Mouse (Mus musculus): ENCODE results near the gene Lypd5. TPM values are rescaled to one million over a fixed set of nuclear protein-coding genes. Genes with fewer than 3 reads are reported as not detected.

Lypd5 gene
- polyA plus RNA-seq, 1 experiment from 2014 or later, result 0.09 TPM

DNA sequence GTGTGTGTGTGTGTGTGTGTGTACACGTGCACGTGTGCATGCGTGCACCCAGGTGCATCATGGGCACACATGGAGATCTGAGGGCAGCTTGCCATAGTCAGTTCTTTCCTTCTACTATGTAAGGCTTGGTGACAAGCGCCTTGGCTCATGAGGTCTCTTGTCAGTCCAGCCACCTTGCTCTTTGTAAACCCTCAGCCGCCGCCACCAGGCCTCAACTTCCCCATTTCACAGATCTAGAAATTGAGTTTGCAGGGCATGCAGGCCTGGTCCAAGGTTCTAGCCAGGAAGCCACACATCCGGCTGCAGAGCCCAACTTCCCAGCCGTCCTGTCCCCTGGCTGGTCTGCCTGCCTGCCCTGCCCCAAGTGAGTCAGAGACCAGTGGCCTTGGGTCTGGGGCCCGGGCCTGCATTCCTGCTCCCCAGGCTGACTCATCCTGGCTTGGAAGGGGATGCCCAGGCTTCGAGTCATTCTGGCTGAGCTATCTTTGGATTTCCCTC lies 38.1 kb downstream of the Lypd5 start:
- peaks cover 3% of the 10 kb centered on the region; the same call in 1 of the 2 replicates for H3K4me1 ChIP-seq (replicated peaks)
- no peaks in the 10 kb centered on the region for H3K27me3 ChIP-seq
- no peak for ATAC-seq (replicated peaks; ENCODE audit: insufficient number of reproducible peaks, insufficient read depth, low FRiP score, low read depth)
- H3K36me3 ChIP-seq, result no peaks in the 10 kb centered on the region
- H3K27ac ChIP-seq, result no peak overlapping the region
- no peak overlapping the region for H3K4me2 ChIP-seq
- H3K9ac ChIP-seq, result no peak overlapping the region
- H3K9me3 ChIP-seq (replicated peaks), result no peaks in the 10 kb centered on the region
- WGBS, result 69% methylated on average over 10 of the region's 10 CpGs
- no peak overlapping the region for H3K4me3 ChIP-seq

- Histone ChIP-seq H3K9ac (no peak overlapping the region), H3K27me3 (no peaks in the 10 kb centered on the region), H3K4me1 (replicated peaks) (peaks cover 3% of the 10 kb centered on the region; the same call in 1 of the 2 replicates), H3K4me3 (no peak overlapping the region), H3K27ac (no peak overlapping the region), H3K36me3 (no peaks in the 10 kb centered on the region), H3K4me2 (no peak overlapping the region), H3K9me3 (replicated peaks) (no peaks in the 10 kb centered on the region)
- no peak for ATAC-seq (replicated peaks; ENCODE audit: insufficient number of reproducible peaks, insufficient read depth, low FRiP score, low read depth)
- WGBS, result 53% methylated on average over 13 of the region's 13 CpGs
Measured at GRCm38 (mm10) chr7:24389516-24390187, 40.7 kb downstream of the Lypd5 start.

DNA sequence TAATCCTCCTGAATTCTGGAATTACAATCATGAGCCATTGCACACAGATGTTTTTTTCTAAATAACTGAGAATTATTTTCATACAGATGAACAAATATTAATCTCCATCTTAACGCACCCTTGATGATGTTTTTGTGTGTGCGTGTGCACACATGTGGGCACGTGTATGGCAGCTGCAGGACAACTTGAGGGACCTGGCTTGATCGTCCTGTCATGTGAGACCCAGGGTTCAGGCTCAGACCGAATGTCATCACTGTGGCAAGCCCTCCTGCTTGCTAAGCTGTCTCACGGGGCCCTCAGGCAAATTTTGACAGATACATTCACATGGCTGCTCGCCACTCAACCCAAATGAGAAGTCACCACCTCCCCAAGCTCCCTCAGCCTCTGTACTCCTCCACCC lies 41.5 kb downstream of the Lypd5 start:
- Histone ChIP-seq H3K27me3 (no peaks in the 10 kb centered on the region), H3K4me1 (replicated peaks) (peaks cover 3% of the 10 kb centered on the region; the same call in 1 of the 2 replicates), H3K4me2 (no peak overlapping the region), H3K4me3 (no peak overlapping the region), H3K36me3 (no peaks in the 10 kb centered on the region), H3K9ac (no peak overlapping the region), H3K9me3 (replicated peaks) (no peaks in the 10 kb centered on the region), H3K27ac (no peak overlapping the region)
- ATAC-seq (replicated peaks; ENCODE audit: insufficient number of reproducible peaks, insufficient read depth, low FRiP score, low read depth), result no peak
- WGBS, result 68% methylated on average over 7 of the region's 7 CpGs

DNA sequence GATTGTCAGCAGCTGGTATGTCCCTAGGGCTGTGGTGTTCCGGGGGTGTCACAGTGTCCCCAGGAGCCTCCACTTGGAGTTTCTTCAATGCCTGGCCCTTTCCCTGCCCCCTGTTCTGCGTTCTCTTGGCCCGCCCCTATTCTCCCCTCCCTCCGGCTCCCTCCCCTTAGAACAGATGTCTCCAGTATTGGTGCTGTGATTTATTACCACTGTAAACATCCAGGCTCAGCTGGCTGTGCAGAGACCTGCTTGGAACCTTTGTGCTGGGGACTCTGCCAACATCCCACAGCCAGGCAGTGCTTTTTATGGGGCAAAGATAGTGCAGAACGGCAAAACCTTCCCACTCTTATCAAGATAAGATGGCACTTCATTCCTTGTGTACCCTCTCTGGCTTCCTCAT lies 42.1 kb downstream of the Lypd5 start:
- no peak overlapping the region for H3K4me3 ChIP-seq
- no peak overlapping the region for H3K27ac ChIP-seq
- no peaks in the 10 kb centered on the region for H3K36me3 ChIP-seq
- H3K4me2 ChIP-seq, result no peak overlapping the region
- WGBS, result 27% methylated on average over 5 of the region's 5 CpGs
- H3K9me3 ChIP-seq (replicated peaks), result no peaks in the 10 kb centered on the region
- H3K9ac ChIP-seq, result no peak overlapping the region
- no peak; the same call in 1 of the 2 replicates for ATAC-seq (replicated peaks; ENCODE audit: insufficient number of reproducible peaks, insufficient read depth, low FRiP score, low read depth)
- no peaks in the 10 kb centered on the region for H3K27me3 ChIP-seq
- H3K4me1 ChIP-seq (replicated peaks), result peaks cover 3% of the 10 kb centered on the region; the same call in 1 of the 2 replicates

DNA sequence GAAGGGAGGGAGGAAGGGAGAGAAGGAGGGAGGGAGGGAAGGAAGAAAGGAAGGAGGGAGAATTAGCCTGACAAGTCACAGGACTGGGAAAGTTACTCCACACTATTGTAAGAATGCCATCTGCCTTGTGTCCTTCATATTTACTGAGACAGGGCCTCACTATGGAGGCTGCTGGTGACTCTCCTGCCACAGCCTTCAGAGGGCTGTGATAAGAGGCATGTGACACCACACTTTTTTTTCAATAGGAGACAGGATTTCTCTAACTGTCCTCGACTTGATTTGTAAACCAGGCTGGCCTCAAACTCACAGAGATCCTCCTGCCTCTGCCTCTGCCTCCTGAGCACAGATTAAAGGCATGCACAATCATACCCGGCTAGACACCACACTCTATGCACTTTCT lies 42.7 kb downstream of the Lypd5 start:
- Histone ChIP-seq H3K27me3 (no peaks in the 10 kb centered on the region), H3K27ac (no peak overlapping the region), H3K4me1 (replicated peaks) (peaks cover 3% of the 10 kb centered on the region; the same call in 1 of the 2 replicates), H3K4me3 (no peak overlapping the region), H3K4me2 (no peak overlapping the region), H3K9ac (no peak overlapping the region), H3K36me3 (no peaks in the 10 kb centered on the region), H3K9me3 (replicated peaks) (no peaks in the 10 kb centered on the region)
- WGBS, result 73% methylated on average over 2 of the region's 2 CpGs
- no peak for ATAC-seq (replicated peaks; ENCODE audit: insufficient number of reproducible peaks, insufficient read depth, low FRiP score, low read depth)

DNA sequence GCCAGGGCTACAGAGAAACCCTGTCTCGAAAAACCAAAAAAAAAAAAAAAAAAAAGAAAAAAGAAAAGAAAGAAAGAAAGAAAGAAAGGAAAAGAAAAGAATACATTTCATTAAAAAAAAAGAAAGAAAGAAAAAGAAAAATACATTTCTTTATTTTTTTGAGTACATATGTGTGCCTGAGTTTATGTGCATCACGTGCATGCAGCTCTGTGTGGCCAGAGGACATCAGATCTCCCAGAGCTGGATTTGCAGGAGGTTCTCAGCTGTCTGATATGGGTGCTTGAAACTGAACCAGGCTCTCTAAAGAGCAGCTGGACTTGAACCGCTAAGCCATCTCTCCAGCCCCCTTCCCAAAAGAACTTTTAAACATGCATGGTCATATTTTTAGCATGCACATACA lies 45.1 kb downstream of the Lypd5 start:
- no peak overlapping the region for H3K27ac ChIP-seq
- no peak for ATAC-seq (replicated peaks; ENCODE audit: insufficient number of reproducible peaks, insufficient read depth, low FRiP score, low read depth)
- H3K9ac ChIP-seq, result no peak overlapping the region
- H3K9me3 ChIP-seq (replicated peaks), result no peaks in the 10 kb centered on the region
- WGBS, result 64% methylated on average over 3 of the region's 3 CpGs
- no peaks in the 10 kb centered on the region for H3K36me3 ChIP-seq
- peaks cover 5% of the 10 kb centered on the region for H3K4me1 ChIP-seq (replicated peaks)
- no peaks in the 10 kb centered on the region for H3K27me3 ChIP-seq
- no peak overlapping the region for H3K4me2 ChIP-seq
- H3K4me3 ChIP-seq, result no peak overlapping the region

DNA sequence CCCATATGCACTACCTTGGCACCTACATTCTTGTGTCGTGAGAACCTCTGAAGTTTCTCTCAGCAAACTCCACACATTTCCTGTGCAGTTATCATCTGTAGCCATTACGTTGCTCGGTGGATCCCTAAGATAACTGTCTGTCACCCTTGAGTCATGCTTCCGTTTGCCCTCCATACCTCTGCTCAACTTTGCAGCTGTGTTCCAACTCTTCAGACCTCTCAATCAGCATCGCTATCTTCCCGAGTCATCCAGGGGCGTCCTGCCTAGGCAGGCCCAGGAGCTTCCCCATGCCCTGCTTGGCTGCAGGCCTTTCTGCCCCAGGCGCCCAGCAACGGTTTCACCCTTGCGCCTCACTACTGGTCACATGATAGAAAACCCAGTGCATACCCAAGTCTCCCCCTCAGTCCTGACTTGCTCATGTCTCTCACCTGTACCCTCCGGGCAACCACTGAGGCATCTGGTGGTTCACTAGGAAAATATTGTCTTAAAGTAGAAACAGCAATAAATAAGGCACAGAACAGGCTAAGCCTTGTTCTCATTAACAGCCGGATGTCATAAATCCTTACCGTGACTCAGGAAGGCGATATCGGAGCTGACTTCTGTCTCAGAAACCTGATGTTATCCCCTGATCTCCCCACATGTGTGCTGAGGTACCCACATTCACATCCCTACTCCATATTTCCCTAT lies 45.6 kb downstream of the Lypd5 start:
- no peaks in the 10 kb centered on the region for H3K36me3 ChIP-seq
- H3K27ac ChIP-seq, result no peak overlapping the region
- 60% methylated on average over 15 of the region's 15 CpGs for WGBS
- H3K4me1 ChIP-seq (replicated peaks), result peaks cover 6% of the 10 kb centered on the region
- no peak for ATAC-seq (replicated peaks; ENCODE audit: insufficient number of reproducible peaks, insufficient read depth, low FRiP score, low read depth)
- H3K9ac ChIP-seq, result no peak overlapping the region
- H3K9me3 ChIP-seq (replicated peaks), result no peaks in the 10 kb centered on the region
- H3K4me2 ChIP-seq, result no peak overlapping the region
- H3K4me3 ChIP-seq, result no peak overlapping the region
- H3K27me3 ChIP-seq, result no peaks in the 10 kb centered on the region

- Histone ChIP-seq H3K4me2 (no peak overlapping the region), H3K4me3 (no peak overlapping the region), H3K9ac (no peak overlapping the region), H3K27ac (no peak overlapping the region), H3K36me3 (no peaks in the 10 kb centered on the region), H3K4me1 (replicated peaks) (peaks cover 10% of the 10 kb centered on the region), H3K27me3 (no peaks in the 10 kb centered on the region), H3K9me3 (replicated peaks) (no peaks in the 10 kb centered on the region)
- WGBS, result 66% methylated on average over 11 of the region's 11 CpGs
- ATAC-seq (replicated peaks; ENCODE audit: insufficient number of reproducible peaks, insufficient read depth, low FRiP score, low read depth), result no peak
Measured at GRCm38 (mm10) chr7:24396832-24397231, 47.8 kb downstream of the Lypd5 start.

DNA sequence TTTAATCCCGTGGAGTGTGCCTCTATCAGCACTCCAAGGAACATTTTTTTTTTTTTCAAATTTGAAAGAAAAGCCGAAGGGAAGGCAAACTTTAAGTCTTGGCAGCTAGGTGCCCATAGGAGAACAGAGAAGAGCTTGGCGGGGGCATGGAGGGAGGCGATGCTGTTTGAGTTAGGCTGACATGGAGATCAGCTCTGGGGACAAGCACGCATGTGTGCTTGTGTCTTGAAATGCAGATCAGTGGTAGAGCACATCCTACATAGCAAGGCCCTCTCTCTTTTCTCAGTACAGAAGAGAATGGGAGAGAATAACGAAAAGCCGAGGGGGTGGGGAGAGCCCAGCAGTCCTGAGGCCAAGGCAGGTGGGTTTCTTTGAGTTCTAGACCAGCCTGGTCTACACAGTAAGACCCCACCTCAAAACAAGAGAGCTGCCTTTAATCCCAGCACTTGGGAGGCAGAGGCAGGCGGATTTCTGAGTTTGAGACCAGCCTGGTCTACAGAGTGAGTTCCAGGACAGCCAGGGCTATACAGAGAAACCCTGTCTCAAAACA lies 49.4 kb downstream of the Lypd5 start:
- no peak overlapping the region for H3K9ac ChIP-seq
- H3K9me3 ChIP-seq (replicated peaks), result no peaks in the 10 kb centered on the region
- peaks cover 4% of the 10 kb centered on the region; the same call in 1 of the 2 replicates for H3K36me3 ChIP-seq
- 93% methylated on average over 8 of the region's 8 CpGs for WGBS
- H3K27me3 ChIP-seq, result no peaks in the 10 kb centered on the region
- no peak overlapping the region for H3K4me2 ChIP-seq
- no peak overlapping the region for H3K27ac ChIP-seq
- H3K4me3 ChIP-seq, result no peak overlapping the region
- peaks cover 10% of the 10 kb centered on the region for H3K4me1 ChIP-seq (replicated peaks)
- no peak for ATAC-seq (replicated peaks; ENCODE audit: insufficient number of reproducible peaks, insufficient read depth, low FRiP score, low read depth)

- no peaks in the 10 kb centered on the region for H3K9me3 ChIP-seq (replicated peaks)
- H3K4me2 ChIP-seq, result peak within 1 kb of the TSS; percentile 79
- H3K4me3 ChIP-seq, result peak within 1 kb of the TSS; percentile 70
- peak within 1 kb of the TSS; percentile 70 for H3K9ac ChIP-seq
- 3% methylated on average over 66 of the region's 66 CpGs for WGBS
- peak; percentile 97 for ATAC-seq (replicated peaks; ENCODE audit: insufficient number of reproducible peaks, insufficient read depth, low FRiP score, low read depth)
- no peaks in the 10 kb centered on the region for H3K27me3 ChIP-seq
- H3K27ac ChIP-seq, result peak within 1 kb of the TSS; percentile 99
- peaks cover 10% of the 10 kb centered on the region for H3K4me1 ChIP-seq (replicated peaks)
- H3K36me3 ChIP-seq, result peaks cover 8% of the 10 kb centered on the region
Measured at GRCm38 (mm10) chr7:24399256-24400081, 50.5 kb downstream of the Lypd5 start, which contains the start of gene Smg9. Gene Smg9, plus strand, starts transcription at chr7:24399619.

- WGBS, result 9% methylated on average over 3 of the region's 3 CpGs
- H3K27me3 ChIP-seq, result no peaks in the 10 kb centered on the region
- no peaks in the 10 kb centered on the region for H3K9me3 ChIP-seq (replicated peaks)
- peak overlapping the region; percentile 70 for H3K9ac ChIP-seq
- peak overlapping the region; percentile 99 for H3K27ac ChIP-seq
- H3K4me1 ChIP-seq (replicated peaks), result peaks cover 10% of the 10 kb centered on the region
- H3K36me3 ChIP-seq, result peaks cover 10% of the 10 kb centered on the region
- no peak for ATAC-seq (replicated peaks; ENCODE audit: insufficient number of reproducible peaks, insufficient read depth, low FRiP score, low read depth)
- H3K4me3 ChIP-seq, result peak overlapping the region; percentile 70
- peak overlapping the region; percentile 79 for H3K4me2 ChIP-seq
Measured at GRCm38 (mm10) chr7:24400082-24400452, 51.1 kb downstream of the Lypd5 start.

All from heart, embryonic 15.5 days (tissue).